ENCODE assay signal across 17 mouse cellular contexts in the genomic region with DNA sequence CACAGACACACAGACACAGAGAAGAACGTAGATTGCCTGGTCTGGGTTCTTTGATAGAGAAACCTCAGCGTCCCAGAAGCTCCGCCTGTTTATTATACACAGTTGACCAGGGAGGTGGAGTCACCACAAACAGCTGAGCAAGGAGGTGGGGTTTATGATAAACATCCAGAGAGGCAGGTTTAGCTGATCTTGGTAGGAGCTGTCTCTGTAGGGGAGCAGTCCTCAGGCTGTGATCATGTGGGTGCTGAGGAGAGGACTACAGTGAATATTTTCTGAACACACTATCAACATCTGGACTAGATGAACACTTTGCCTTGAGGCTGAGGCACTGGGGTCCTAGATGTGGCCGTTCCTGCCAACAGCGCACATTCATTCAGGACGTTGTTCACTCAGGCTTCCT.
DNase-seq lines count a peak whose midpoint lies in the region; ATAC-seq and TF ChIP-seq lines count a peak whose summit lies in the region.
"Had no signal": no experiment of that assay in that cellular context is flagged by ENCODE, and none has a peak within 500 bp of the region (broad histone marks: within the 10 kb centered on the region; RNA-seq: fewer than 3 reads in every experiment).

No protein-coding gene starts in this region.

- ATAC-seq in lung, embryonic 14.5 days (ENCODE audit: insufficient read depth) = peak; percentile 80
- peak; percentile 60; the same call in 1 of the 2 replicates for ATAC-seq in intestine, embryonic 16.5 days
- peak; percentile 72 for ATAC-seq in kidney, embryonic 15.5 days (replicated peaks; ENCODE audit: low FRiP score)

- H3K4me2 ChIP-seq in lung, embryonic 14.5 days = no peak overlapping the region
- no peak overlapping the region for H3K4me2 ChIP-seq in intestine, embryonic 16.5 days (ENCODE audit: low read depth, low read length)
- 0 out of 2 replicates have a peak overlapping the region, but pooled peaks have one; percentile 26 for H3K4me2 ChIP-seq in kidney, embryonic 15.5 days
- H3K4me2 ChIP-seq: embryonic facial prominence, embryonic 15.5 days; forebrain, embryonic 12.5 days; hindbrain, embryonic 14.5 days; limb, embryonic 12.5 days; liver, embryonic 15.5 days had no signal

- peak; percentile 69 for DNase-seq in lung, embryonic 14.5 days
- no peak for DNase-seq in lung, postnatal 14 days
- DNase-seq in right cerebral cortex, postnatal 10 days (ENCODE audit: low spot score in 2 of 2) = no peak
- no peak for DNase-seq in urinary bladder, postnatal 14 days (ENCODE audit: low spot score)
- DNase-seq in layer of hippocampus, adult 9-10 months (ENCODE audit: low spot score) = no peak
- DNase-seq: adrenal gland, adult 8-10 months; cerebellum, adult 2 months; thymus, adult 18-20 months had no signal

- no peaks in the 10 kb centered on the region for H3K4me1 ChIP-seq in lung, embryonic 14.5 days (ENCODE audit: insufficient read depth)
- H3K4me1 ChIP-seq in intestine, embryonic 16.5 days (ENCODE audit: control insufficient read depth, insufficient read depth, low read length) = peaks cover 8% of the 10 kb centered on the region; the same call in 1 of the 2 replicates
- H3K4me1 ChIP-seq in kidney, embryonic 15.5 days = peaks cover 20% of the 10 kb centered on the region
- H3K4me1 ChIP-seq in small intestine, adult 2 months (ENCODE audit: control insufficient read depth, insufficient read depth, insufficient read length, low read length) = no peaks in the 10 kb centered on the region
- H3K4me1 ChIP-seq: embryonic facial prominence, embryonic 15.5 days; forebrain, embryonic 12.5 days; liver, embryonic 15.5 days; megakaryocyte, embryonic 14.5 days had no signal

- H3K4me3 ChIP-seq in lung, embryonic 14.5 days (ENCODE audit: low read depth, low read length) = no peak overlapping the region
- no peak overlapping the region for H3K4me3 ChIP-seq in intestine, embryonic 16.5 days (ENCODE audit: low read length)
- H3K4me3 ChIP-seq in kidney, embryonic 15.5 days (replicated peaks) = no peak overlapping the region
- H3K4me3 ChIP-seq in small intestine, adult 2 months (ENCODE audit: low read depth, low read length) = no peak overlapping the region
- H3K4me3 ChIP-seq: embryonic facial prominence, embryonic 15.5 days; forebrain, embryonic 12.5 days; limb, embryonic 12.5 days; liver, embryonic 15.5 days; megakaryocyte, embryonic 14.5 days had no signal

- no peaks in the 10 kb centered on the region for H3K36me3 ChIP-seq in lung, embryonic 14.5 days (ENCODE audit: insufficient read depth)
- H3K36me3 ChIP-seq in intestine, embryonic 16.5 days (ENCODE audit: control insufficient read depth, insufficient read depth, low read length) = no peaks in the 10 kb centered on the region
- no peaks in the 10 kb centered on the region for H3K36me3 ChIP-seq in kidney, embryonic 15.5 days
- H3K36me3 ChIP-seq in small intestine, adult 2 months (ENCODE audit: control insufficient read depth, insufficient read depth, low read length) = no peaks in the 10 kb centered on the region
- H3K36me3 ChIP-seq: embryonic facial prominence, embryonic 15.5 days; forebrain, embryonic 12.5 days; limb, embryonic 12.5 days; liver, embryonic 15.5 days had no signal

- WGBS in lung, embryonic 14.5 days = 47% methylated on average over 6 of the region's 6 CpGs
- 62% methylated on average over 6 of the region's 6 CpGs for WGBS in intestine, embryonic 16.5 days
- WGBS in kidney, embryonic 15.5 days = 54% methylated on average over 6 of the region's 6 CpGs
- WGBS in small intestine, adult 2 months = 44% methylated on average over 6 of the region's 6 CpGs

- peak overlapping the region; percentile 91 for H3K27ac ChIP-seq in lung, embryonic 14.5 days (ENCODE audit: low read depth)
- peak overlapping the region; percentile 43; the same call in 1 of the 2 replicates for H3K27ac ChIP-seq in intestine, embryonic 16.5 days (ENCODE audit: low read length)
- peak overlapping the region; percentile 95 for H3K27ac ChIP-seq in kidney, embryonic 15.5 days
- peak overlapping the region; percentile 28; the same call in 1 of the 2 replicates for H3K27ac ChIP-seq in small intestine, adult 2 months (ENCODE audit: insufficient read depth, low read depth, low read length)
- H3K27ac ChIP-seq: embryonic facial prominence, embryonic 15.5 days; forebrain, embryonic 12.5 days; hindbrain, embryonic 14.5 days; limb, embryonic 12.5 days; liver, embryonic 15.5 days had no signal

- no peaks in the 10 kb centered on the region for H3K27me3 ChIP-seq in lung, embryonic 14.5 days (ENCODE audit: insufficient read depth, low read length)
- no peaks in the 10 kb centered on the region for H3K27me3 ChIP-seq in intestine, embryonic 16.5 days (replicated peaks; ENCODE audit: control insufficient read depth, insufficient read depth, low read length)
- no peaks in the 10 kb centered on the region for H3K27me3 ChIP-seq in kidney, embryonic 15.5 days
- H3K27me3 ChIP-seq in small intestine, adult 2 months (ENCODE audit: control insufficient read depth, insufficient read depth, low read length) = no peaks in the 10 kb centered on the region
- H3K27me3 ChIP-seq: embryonic facial prominence, embryonic 15.5 days; forebrain, embryonic 12.5 days; limb, embryonic 12.5 days; liver, embryonic 15.5 days; megakaryocyte, embryonic 14.5 days had no signal

- H3K9ac ChIP-seq in lung, embryonic 14.5 days = no peak overlapping the region
- no peak overlapping the region for H3K9ac ChIP-seq in intestine, embryonic 16.5 days (ENCODE audit: low read depth, low read length)
- no peak overlapping the region for H3K9ac ChIP-seq in kidney, embryonic 15.5 days
- H3K9ac ChIP-seq: embryonic facial prominence, embryonic 15.5 days; forebrain, embryonic 12.5 days; hindbrain, embryonic 14.5 days; limb, embryonic 12.5 days; liver, embryonic 15.5 days had no signal

- no peak for TF ChIP-seq POLR2A in small intestine, adult 2 months (IDR thresholded peaks at IDR 0.05; ENCODE audit: low read depth, low read length)

- no peaks in the 10 kb centered on the region for H3K9me3 ChIP-seq in lung, embryonic 14.5 days (ENCODE audit: low read depth, low read length)
- H3K9me3 ChIP-seq in intestine, embryonic 16.5 days (ENCODE audit: control insufficient read depth, low read length) = no peaks in the 10 kb centered on the region
- H3K9me3 ChIP-seq in kidney, embryonic 15.5 days (replicated peaks) = no peaks in the 10 kb centered on the region
- H3K9me3 ChIP-seq: embryonic facial prominence, embryonic 15.5 days; forebrain, embryonic 12.5 days; limb, embryonic 12.5 days; liver, embryonic 15.5 days had no signal

- no peak for TF ChIP-seq CTCF in lung, embryonic 14.5 days (IDR thresholded peaks at IDR 0.05; ENCODE audit: low read depth)
- no peak for TF ChIP-seq CTCF in small intestine, adult 2 months (IDR thresholded peaks at IDR 0.05; ENCODE audit: extremely low read depth, insufficient read length, insufficient replicate concordance, low read depth, low read length)

Comparison
In these comparisons a context has a peak if more than half of its experiments do, and no peak if none do; other contexts are left out.
1. H3K27ac ChIP-seq: peak in every context shown above with its lines; median percentile 95 in kidney, embryonic 15.5 days; 91 in lung, embryonic 14.5 days; 43 in intestine, embryonic 16.5 days; 28 in small intestine, adult 2 months.